Mouse (Mus musculus) forebrain, embryonic 11.5 days (tissue): ENCODE results near the gene Olfr648. TPM values are rescaled to one million over a fixed set of nuclear protein-coding genes. Genes with fewer than 3 reads are reported as not detected.

Experiments used
- ATAC-seq: fragments of 200-750 bp; cut with Nextera tagmentation; replicated peaks from 2 replicates; pipeline ENCODE4 v1.8.0; 2017; ENCODE audit warnings: moderate TSS enrichment; ENCODE audit not compliant: low FRiP score
- DNase-seq: peaks from one replicate; pipeline ENCODE4 v3.0.0-alpha.2; 2017; ENCODE audit warnings: low spot score
- H3K27ac ChIP-seq: fragments of 300-500 bp; sonication (generic); 2 replicates; pipeline ENCODE4 v1.5.1; 2014; ENCODE audit warnings: low read depth, low read length
- H3K27me3 ChIP-seq: fragments of 300-500 bp; sonication (generic); 2 replicates; pipeline ENCODE4 v1.6.1; 2014; ENCODE audit warnings: mild to moderate bottlenecking, low read length, mixed read lengths; ENCODE audit not compliant: control insufficient read depth, insufficient read depth
- H3K36me3 ChIP-seq: fragments of 300-500 bp; sonication (generic); 2 replicates; pipeline ENCODE4 v1.6.1; 2014; ENCODE audit warnings: mild to moderate bottlenecking, low read length, moderate library complexity, mixed read lengths; ENCODE audit not compliant: control insufficient read depth, insufficient read depth
- H3K4me1 ChIP-seq: fragments of 300-500 bp; sonication (generic); replicated peaks from 2 replicates; pipeline ENCODE4 v1.6.1; 2014; ENCODE audit warnings: low read length, mixed read lengths; ENCODE audit not compliant: control insufficient read depth, insufficient read depth
- H3K4me2 ChIP-seq: fragments of 300-500 bp; sonication (generic); 2 replicates; pipeline ENCODE4 v1.6.1; 2014; ENCODE audit warnings: low read depth, mild to moderate bottlenecking, low read length, moderate library complexity, mixed read lengths; ENCODE audit not compliant: severe bottlenecking
- H3K4me3 ChIP-seq: fragments of 300-500 bp; sonication (generic); 2 replicates; pipeline ENCODE4 v1.5.1; 2014; ENCODE audit warnings: low read depth, low read length
- H3K9ac ChIP-seq: fragments of 300-500 bp; sonication (generic); 2 replicates; pipeline ENCODE4 v1.6.1; 2014; ENCODE audit warnings: low read length
- H3K9me3 ChIP-seq: fragments of 300-500 bp; sonication (generic); 2 replicates; pipeline ENCODE4 v1.6.1; 2016; ENCODE audit warnings: low read length, mixed read lengths; ENCODE audit not compliant: control insufficient read depth
- WGBS: fragments of 180-500 bp; shearing (Covaris S2); extraction: QIAGEN DNeasy Blood & Tissue Kit; methylation state at CpG from one replicate; pipeline ENCODE4 v1.1.7; 2014; 5-methylcytosine and 5-hydroxymethylcytosine counted together
- polyA plus RNA-seq: library from polyadenylated mRNA; unstranded; fragments of >200 nt; fragmentation: Nextera tagmentation; extraction: Ambion mirVana; gene quantifications from 2 replicates; pipeline ENCODE4 v1.2.1, GENCODE M21; 2014

Gene Olfr648
- polyA plus RNA-seq, 1 experiment from 2014 or later = 0.40 TPM

DNA sequence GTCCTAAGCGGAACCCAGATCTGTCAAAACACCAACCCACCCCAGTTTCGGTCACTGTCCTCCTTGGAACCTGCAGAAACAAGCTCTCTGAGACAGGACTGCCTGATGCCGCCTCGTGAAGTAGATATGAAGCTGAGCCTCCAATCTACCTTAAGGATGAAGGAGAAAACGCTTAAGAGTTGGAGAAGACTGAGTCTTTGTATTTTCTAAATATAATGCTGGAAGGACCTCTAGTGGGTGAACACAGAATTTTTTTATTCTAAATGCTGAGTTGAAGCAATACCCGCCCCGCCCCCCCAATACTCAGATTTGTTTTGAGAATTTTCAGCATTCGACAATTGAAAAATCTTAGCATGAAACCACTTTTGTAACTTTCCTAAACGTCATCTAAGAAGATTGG is 8.1 kb upstream of the Olfr648 start:
- H3K36me3 ChIP-seq = no peaks in the 10 kb centered on the region
- H3K9me3 ChIP-seq = no peaks in the 10 kb centered on the region
- ATAC-seq (no peak), DNase-seq (no peak)
- H3K27me3 ChIP-seq = no peaks in the 10 kb centered on the region
- H3K4me3 ChIP-seq = no peak overlapping the region
- no peak overlapping the region for H3K27ac ChIP-seq
- 64% methylated on average over 9 of the region's 9 CpGs for WGBS
- no peak overlapping the region for H3K9ac ChIP-seq
- no peaks in the 10 kb centered on the region for H3K4me1 ChIP-seq
- no peak overlapping the region for H3K4me2 ChIP-seq

DNA sequence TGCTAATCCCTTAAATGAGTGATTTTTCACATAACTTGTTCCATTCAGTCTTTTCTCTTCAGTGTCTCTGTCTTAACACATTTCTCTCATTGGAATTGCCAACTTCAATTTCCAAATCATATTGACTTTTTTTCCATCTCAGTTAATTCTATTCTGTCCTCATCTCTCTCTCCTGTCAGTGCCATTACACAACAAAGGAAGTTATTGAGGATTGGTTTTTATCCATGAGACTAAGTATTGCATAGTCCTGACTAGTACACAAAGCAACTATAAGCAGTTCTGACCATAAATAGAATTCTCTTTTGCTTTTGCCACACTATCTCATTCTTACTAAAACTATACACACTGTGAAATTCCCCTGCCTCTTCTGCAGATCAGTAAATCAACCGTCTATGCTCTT is 4.1 kb downstream of the Olfr648 start:
- Histone ChIP-seq H3K9me3 (no peaks in the 10 kb centered on the region), H3K4me3 (no peak overlapping the region), H3K9ac (no peak overlapping the region), H3K36me3 (no peaks in the 10 kb centered on the region), H3K27ac (no peak overlapping the region), H3K4me1 (no peaks in the 10 kb centered on the region), H3K27me3 (no peaks in the 10 kb centered on the region), H3K4me2 (no peak overlapping the region)
- 94% methylated on average over 1 of the region's 1 CpGs for WGBS
- no peak for DNase-seq
- no peak for ATAC-seq

DNA sequence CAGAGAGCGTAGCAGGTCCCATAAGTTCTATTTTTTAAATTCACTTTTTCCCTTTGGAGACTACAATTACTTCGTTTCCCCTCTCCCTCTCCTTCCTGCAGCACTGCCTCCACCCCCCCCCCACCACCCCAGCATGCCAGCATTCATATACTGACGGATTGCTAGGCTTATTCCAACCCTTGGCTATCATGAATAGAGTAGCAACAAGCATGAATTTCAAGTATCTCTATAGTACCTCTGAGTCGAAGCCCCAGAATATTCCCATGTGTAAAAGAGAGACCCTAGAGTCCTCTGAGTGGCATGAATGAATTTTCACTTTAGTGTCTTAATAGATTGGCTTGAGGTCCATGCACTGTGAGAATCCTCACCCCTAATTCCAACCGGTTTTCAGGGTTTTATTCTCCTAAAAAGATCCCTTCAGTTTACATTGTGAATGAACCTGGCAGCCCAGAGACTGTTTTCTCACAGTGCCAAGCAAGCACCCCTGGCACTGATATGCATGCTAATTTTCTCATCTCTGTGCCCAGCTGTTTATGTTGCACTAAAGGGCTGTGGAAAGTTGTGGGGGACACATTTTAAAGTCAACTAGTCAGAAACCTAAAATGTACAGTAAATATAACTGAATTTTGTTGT is 4.7 kb downstream of the Olfr648 start:
- Histone ChIP-seq H3K4me1 (no peaks in the 10 kb centered on the region), H3K36me3 (no peaks in the 10 kb centered on the region), H3K4me2 (no peak overlapping the region), H3K9me3 (no peaks in the 10 kb centered on the region), H3K9ac (no peak overlapping the region), H3K27ac (no peak overlapping the region), H3K27me3 (no peaks in the 10 kb centered on the region), H3K4me3 (no peak overlapping the region)
- ATAC-seq = no peak
- DNase-seq = no peak
- 75% methylated on average over 5 of the region's 5 CpGs for WGBS

DNA sequence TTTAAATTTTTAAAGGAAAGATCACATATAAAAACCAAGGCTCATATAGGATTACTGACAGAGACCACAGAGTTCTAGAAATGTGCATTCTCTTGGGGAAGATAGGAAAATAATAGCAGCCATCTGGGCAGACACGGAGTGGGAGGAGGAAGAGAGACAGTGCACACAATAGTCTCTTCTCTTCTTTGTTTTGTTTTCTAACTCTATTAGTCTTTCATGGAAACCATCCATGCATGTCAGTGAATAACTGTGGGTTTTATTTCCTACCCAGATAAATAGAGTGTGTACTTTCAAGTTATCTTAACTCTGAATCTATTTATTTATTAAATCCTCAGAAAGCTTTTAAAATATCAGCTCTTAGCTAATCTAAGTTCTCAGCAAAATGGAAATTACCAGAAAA is 8.1 kb downstream of the Olfr648 start:
- DNase-seq (no peak), ATAC-seq (no peak)
- Histone ChIP-seq H3K4me1 (no peaks in the 10 kb centered on the region), H3K9me3 (no peaks in the 10 kb centered on the region), H3K4me2 (no peak overlapping the region), H3K9ac (no peak overlapping the region), H3K4me3 (no peak overlapping the region), H3K36me3 (no peaks in the 10 kb centered on the region), H3K27me3 (no peaks in the 10 kb centered on the region), H3K27ac (no peak overlapping the region)
- WGBS = 30% methylated on average over 1 of the region's 1 CpGs

DNA sequence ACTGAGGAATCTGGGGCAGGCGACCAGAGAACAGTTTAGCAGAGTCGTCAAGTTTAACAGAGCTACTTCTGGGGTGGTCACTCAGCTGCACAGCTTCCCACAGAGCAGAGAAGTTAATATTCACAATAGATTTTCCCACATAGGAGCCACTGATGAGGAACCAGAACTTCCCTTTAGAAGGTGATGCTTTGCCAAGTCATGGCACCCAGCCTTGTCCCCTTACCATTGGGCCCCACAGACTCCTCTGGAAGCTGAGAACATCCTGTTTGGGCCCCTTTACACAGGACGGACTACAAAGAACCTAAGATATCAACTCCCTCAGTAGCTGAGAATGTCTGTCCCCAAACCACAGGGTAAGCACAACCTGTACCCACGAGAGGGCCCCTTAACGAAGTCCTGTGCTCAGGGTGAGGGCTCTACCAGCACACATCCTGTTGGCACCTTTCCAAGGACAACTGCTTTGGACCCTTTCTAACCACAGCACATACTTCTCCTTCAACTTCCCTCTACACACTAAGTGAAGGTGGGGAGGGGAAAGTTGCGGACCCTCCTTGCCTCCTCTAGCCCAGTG is 13.5 kb downstream of the Olfr648 start:
- Histone ChIP-seq H3K4me1 (no peaks in the 10 kb centered on the region), H3K4me3 (no peak overlapping the region), H3K27me3 (no peaks in the 10 kb centered on the region), H3K36me3 (no peaks in the 10 kb centered on the region), H3K4me2 (no peak overlapping the region), H3K9ac (no peak overlapping the region), H3K9me3 (no peaks in the 10 kb centered on the region), H3K27ac (no peak overlapping the region)
- no peak for ATAC-seq
- no peak for DNase-seq
- WGBS = 71% methylated on average over 6 of the region's 6 CpGs

DNA sequence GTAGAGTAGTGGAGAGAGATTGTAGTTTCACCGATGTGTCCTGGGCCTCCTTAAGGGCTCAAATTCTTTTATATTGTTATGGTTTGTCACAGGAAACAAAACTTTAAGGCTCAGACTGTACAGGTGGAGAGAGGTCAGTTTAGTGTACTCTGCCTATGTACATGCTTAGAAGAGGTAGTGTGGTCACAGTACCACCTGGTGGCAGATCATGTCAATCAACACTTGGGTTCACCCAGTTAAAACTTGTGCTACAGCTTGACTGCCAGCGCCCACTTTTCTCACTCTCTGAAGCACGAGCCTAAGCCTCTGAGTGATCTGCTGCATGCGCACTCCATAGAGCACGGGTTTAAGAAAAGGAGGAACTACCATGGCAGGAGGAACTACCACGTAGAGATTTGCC is 16.1 kb downstream of the Olfr648 start:
- H3K9me3 ChIP-seq = no peaks in the 10 kb centered on the region
- 84% methylated on average over 6 of the region's 6 CpGs for WGBS
- no peak overlapping the region for H3K9ac ChIP-seq
- no peak overlapping the region for H3K27ac ChIP-seq
- H3K4me2 ChIP-seq = no peak overlapping the region
- no peaks in the 10 kb centered on the region for H3K27me3 ChIP-seq
- H3K4me3 ChIP-seq = no peak overlapping the region
- ATAC-seq (no peak), DNase-seq (no peak)
- no peaks in the 10 kb centered on the region for H3K36me3 ChIP-seq
- H3K4me1 ChIP-seq = no peaks in the 10 kb centered on the region

DNA sequence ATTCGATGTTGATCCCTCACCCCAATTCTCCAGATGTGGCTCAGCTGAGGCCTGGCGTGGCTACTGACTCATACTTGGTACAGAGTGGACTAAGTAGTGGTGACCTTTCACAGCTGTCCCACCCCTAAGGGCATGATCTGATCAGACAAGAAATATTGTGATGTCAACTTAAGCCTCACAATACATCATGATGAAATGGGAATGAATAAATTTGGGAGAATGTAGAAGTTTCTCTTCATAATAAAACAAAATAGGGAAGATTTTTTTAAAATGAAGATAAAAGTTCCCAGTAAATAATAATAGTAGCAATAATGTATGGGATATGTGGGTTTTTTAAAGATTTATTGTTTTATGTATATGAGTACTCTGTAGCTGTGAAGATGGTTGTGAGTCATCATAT is 32.7 kb downstream of the Olfr648 start, which contains the start of gene Ubqlnl:
Gene Ubqlnl, minus strand, starts transcription at position 101 of the 400 bp plus-strand sequence.
- no peaks in the 10 kb centered on the region for H3K36me3 ChIP-seq
- no peaks in the 10 kb centered on the region for H3K27me3 ChIP-seq
- no peak within 1 kb of the TSS for H3K27ac ChIP-seq
- ATAC-seq (no peak), DNase-seq (no peak)
- H3K9ac ChIP-seq = no peak within 1 kb of the TSS
- H3K4me3 ChIP-seq = no peak within 1 kb of the TSS
- WGBS = 84% methylated on average over 2 of the region's 2 CpGs
- H3K4me2 ChIP-seq = no peak within 1 kb of the TSS
- H3K9me3 ChIP-seq = no peaks in the 10 kb centered on the region
- H3K4me1 ChIP-seq = no peaks in the 10 kb centered on the region

DNA sequence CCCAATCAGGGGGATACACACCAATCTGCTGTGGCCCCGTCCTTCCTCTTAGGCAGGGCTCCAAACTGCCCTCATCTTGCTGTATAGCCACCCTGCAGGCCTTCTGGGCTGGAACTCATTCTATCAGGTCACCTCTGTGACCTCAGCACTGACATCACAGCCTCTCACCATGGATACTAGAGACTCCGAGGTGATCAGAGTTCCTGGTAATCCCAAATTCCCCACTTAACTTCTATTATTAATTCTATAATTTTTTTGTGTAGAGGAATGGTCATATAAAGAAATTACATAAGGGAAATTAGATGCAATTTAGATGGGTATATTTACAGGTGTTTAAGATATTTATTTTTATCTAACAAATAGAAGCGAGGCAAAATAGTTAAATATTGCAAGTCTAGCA is 40.0 kb downstream of the Olfr648 start, which contains the start of gene Ubqln3:
Gene Ubqln3, minus strand, starts transcription at position 101 of the 400 bp plus-strand sequence.
- no peaks in the 10 kb centered on the region for H3K36me3 ChIP-seq
- DNase-seq (no peak), ATAC-seq (no peak)
- WGBS = 74% methylated on average over 3 of the region's 3 CpGs
- H3K27ac ChIP-seq = no peak within 1 kb of the TSS
- no peaks in the 10 kb centered on the region for H3K9me3 ChIP-seq
- H3K4me1 ChIP-seq = no peaks in the 10 kb centered on the region
- no peak within 1 kb of the TSS for H3K4me2 ChIP-seq
- H3K4me3 ChIP-seq = no peak within 1 kb of the TSS
- H3K27me3 ChIP-seq = no peaks in the 10 kb centered on the region
- H3K9ac ChIP-seq = no peak within 1 kb of the TSS

DNA sequence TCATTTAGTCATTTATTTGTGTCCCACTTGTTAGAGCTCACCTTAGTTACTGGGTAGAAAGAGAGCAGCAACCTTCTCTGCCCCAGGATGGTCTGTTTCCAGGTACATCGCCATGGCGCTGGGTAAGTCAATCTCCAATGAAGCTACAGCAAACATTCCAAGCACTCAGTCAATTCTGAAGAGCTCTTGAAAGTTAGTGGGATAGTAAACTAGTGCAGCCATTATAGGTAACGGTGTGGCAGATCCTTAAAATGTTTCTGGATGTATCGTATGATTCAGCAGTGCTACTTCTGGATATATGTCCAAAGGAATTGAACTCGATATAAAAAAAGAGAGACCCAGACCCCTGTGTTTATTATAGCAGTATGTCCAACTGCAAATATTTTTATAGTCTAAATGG is 45.9 kb downstream of the Olfr648 start, which contains the start of gene Olfr643:
Gene Olfr643, minus strand, starts transcription at position 101 of the 400 bp plus-strand sequence.
- Histone ChIP-seq H3K36me3 (no peaks in the 10 kb centered on the region), H3K9ac (no peak within 1 kb of the TSS), H3K4me3 (no peak within 1 kb of the TSS), H3K27me3 (no peaks in the 10 kb centered on the region), H3K9me3 (no peaks in the 10 kb centered on the region), H3K4me2 (no peak within 1 kb of the TSS), H3K27ac (no peak within 1 kb of the TSS), H3K4me1 (no peaks in the 10 kb centered on the region)
- DNase-seq (no peak), ATAC-seq (no peak)
- 88% methylated on average over 5 of the region's 5 CpGs for WGBS
